Mouse (Mus musculus) kidney, adult 2 months (tissue): ENCODE data around the gene Brpf1.

ENCODE experiments used
- CTCF ChIP-seq: fragments of 200-500 bp; conservative IDR thresholded peaks from 2 replicates; pipeline ENCODE4 v1.5.1; 2011; ENCODE audit warnings: low read depth, mild to moderate bottlenecking, control low read depth, low read length, moderate library complexity, mixed read lengths; ENCODE audit not compliant: insufficient read depth, insufficient read length
- POLR2A ChIP-seq: fragments of 200-500 bp; IDR thresholded peaks from one replicate; pipeline ENCODE4 v1.6.1; 2011; ENCODE audit warnings: low read depth, low read length, control low read depth

DNA sequence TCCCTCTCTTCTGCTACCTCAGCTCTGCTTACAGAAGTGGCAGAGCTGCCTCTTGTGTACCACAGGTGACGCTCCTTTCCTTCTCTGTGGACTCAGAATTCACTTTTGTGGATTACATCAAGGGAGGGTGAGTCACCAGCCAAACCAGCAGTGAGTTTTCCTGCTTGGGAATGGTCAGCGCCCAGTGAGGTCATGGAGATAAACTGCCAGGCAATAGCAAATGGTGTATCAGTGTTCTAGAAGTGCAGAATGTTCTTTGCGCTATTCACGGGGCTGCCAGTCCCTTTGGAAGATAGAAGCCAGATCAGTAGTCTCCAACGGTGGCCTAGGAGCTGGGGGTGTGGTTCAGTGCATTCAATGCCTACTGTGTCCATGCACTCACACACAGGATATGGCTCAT, 14.0 kb upstream of the Brpf1 start:
- TF ChIP-seq CTCF (no peak), POLR2A (no peak)
